Mouse (Mus musculus): Measurements from ENCODE around the gene Kif12. TPM values are rescaled to one million over a fixed set of nuclear protein-coding genes. Genes with fewer than 3 reads are reported as not detected.
A peak's percentile ranks its signal among the peaks of the same experiment; 100 is the strongest.

Kif12 gene
- polyA plus RNA-seq, 1 experiment from 2014 or later = 0.11 TPM

GRCm38 (mm10) chr4:63213907-63214621, 42.1 kb upstream of the Kif12 start, which contains the start of gene Col27a1:
Col27a1 (plus strand) TSS chr4:63214004.
- Histone ChIP-seq H3K36me3 (ENCODE audit: control insufficient read depth, insufficient read depth, low read length) (no peaks in the 10 kb centered on the region), H3K9ac (ENCODE audit: low read depth, low read length) (peak within 1 kb of the TSS; percentile 43), H3K4me1 (ENCODE audit: control insufficient read depth, insufficient read depth, low read length) (peaks cover 24% of the 10 kb centered on the region), H3K9me3 (replicated peaks; ENCODE audit: control insufficient read depth, low read length) (no peaks in the 10 kb centered on the region), H3K27me3 (ENCODE audit: control insufficient read depth, insufficient read depth, low read length) (peaks cover 32% of the 10 kb centered on the region), H3K4me3 (ENCODE audit: low read depth, low read length) (peak within 1 kb of the TSS; percentile 72), H3K27ac (ENCODE audit: low read depth, low read length) (no peak within 1 kb of the TSS), H3K4me2 (peak within 1 kb of the TSS; percentile 99)
- ATAC-seq (replicated peaks; ENCODE audit: insufficient number of reproducible peaks, low FRiP score, low TSS enrichment) = no peak
- WGBS (ENCODE audit: insufficient replicate concordance) = under 1% methylated on average over 61 of the region's 61 CpGs

- H3K27me3 ChIP-seq (ENCODE audit: control insufficient read depth, insufficient read depth, low read length) = no peaks in the 10 kb centered on the region; the same call in 1 of the 2 replicates
- H3K36me3 ChIP-seq (ENCODE audit: control insufficient read depth, insufficient read depth, low read length) = no peaks in the 10 kb centered on the region
- H3K9me3 ChIP-seq (replicated peaks; ENCODE audit: control insufficient read depth, low read length) = no peaks in the 10 kb centered on the region
- no peak overlapping the region for H3K9ac ChIP-seq (ENCODE audit: low read depth, low read length)
- H3K4me2 ChIP-seq = no peak overlapping the region
- H3K4me3 ChIP-seq (ENCODE audit: low read depth, low read length) = no peak overlapping the region
- ATAC-seq (replicated peaks; ENCODE audit: insufficient number of reproducible peaks, low FRiP score, low TSS enrichment) = no peak
- H3K27ac ChIP-seq (ENCODE audit: low read depth, low read length) = no peak overlapping the region
- peaks cover 9% of the 10 kb centered on the region; the same call in 1 of the 2 replicates for H3K4me1 ChIP-seq (ENCODE audit: control insufficient read depth, insufficient read depth, low read length)
- WGBS (ENCODE audit: insufficient replicate concordance) = 57% methylated on average over 7 of the region's 7 CpGs
These were observed 33.7 kb upstream of the Kif12 start for GRCm38 (mm10) chr4:63205583-63205982.

DNA sequence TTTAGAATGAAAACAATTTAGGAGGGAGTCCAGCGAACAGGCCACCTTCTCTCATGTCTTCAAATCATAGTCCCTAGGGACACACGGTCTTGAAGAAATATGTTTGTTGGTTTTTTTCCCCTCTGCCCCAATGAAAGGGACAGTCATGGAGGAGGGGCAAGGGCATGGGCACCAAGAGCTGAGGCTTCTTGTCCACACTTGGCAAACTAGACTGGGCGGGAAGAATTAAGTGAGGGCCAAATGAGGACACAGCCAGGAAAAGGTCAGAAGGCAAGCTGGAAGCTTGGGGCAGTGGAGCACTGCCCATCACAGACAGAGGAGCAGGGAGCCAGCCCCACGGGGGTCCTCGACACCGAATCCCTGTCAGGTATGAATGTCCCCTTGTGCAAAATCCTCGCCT, 31.9 kb upstream of the Kif12 start:
- no peak for ATAC-seq (replicated peaks; ENCODE audit: insufficient number of reproducible peaks, low FRiP score, low TSS enrichment)
- H3K9me3 ChIP-seq (replicated peaks; ENCODE audit: control insufficient read depth, low read length) = no peaks in the 10 kb centered on the region
- no peaks in the 10 kb centered on the region for H3K27me3 ChIP-seq (ENCODE audit: control insufficient read depth, insufficient read depth, low read length)
- H3K36me3 ChIP-seq (ENCODE audit: control insufficient read depth, insufficient read depth, low read length) = no peaks in the 10 kb centered on the region
- H3K4me1 ChIP-seq (ENCODE audit: control insufficient read depth, insufficient read depth, low read length) = peaks cover 9% of the 10 kb centered on the region; the same call in 1 of the 2 replicates
- WGBS (ENCODE audit: insufficient replicate concordance) = 81% methylated on average over 7 of the region's 7 CpGs
- H3K4me3 ChIP-seq (ENCODE audit: low read depth, low read length) = no peak overlapping the region
- no peak overlapping the region for H3K9ac ChIP-seq (ENCODE audit: low read depth, low read length)
- H3K4me2 ChIP-seq = no peak overlapping the region
- H3K27ac ChIP-seq (ENCODE audit: low read depth, low read length) = no peak overlapping the region

DNA sequence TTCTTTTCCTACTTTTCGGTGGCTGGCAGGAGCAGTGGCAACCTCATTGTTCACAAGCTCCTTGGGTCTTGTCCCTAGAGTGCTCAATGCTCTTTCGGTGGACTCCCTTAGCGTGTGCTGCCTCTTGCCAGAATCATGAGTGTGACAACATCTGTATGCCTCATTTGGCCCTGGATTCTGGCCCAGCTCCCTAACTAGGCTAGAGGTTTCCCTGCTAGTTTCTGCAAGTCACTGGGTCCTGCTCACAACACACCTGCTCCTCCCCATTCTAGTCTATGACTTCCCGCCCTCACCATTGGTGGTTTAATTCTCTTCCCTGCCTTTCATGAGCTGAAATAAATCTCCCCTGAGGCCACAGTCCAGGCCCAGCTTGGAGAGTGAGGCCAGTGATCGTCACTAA, 27.4 kb upstream of the Kif12 start:
- Histone ChIP-seq H3K4me1 (ENCODE audit: control insufficient read depth, insufficient read depth, low read length) (no peaks in the 10 kb centered on the region), H3K27ac (ENCODE audit: low read depth, low read length) (no peak overlapping the region), H3K9ac (ENCODE audit: low read depth, low read length) (no peak overlapping the region), H3K4me2 (no peak overlapping the region), H3K27me3 (ENCODE audit: control insufficient read depth, insufficient read depth, low read length) (no peaks in the 10 kb centered on the region), H3K36me3 (ENCODE audit: control insufficient read depth, insufficient read depth, low read length) (no peaks in the 10 kb centered on the region), H3K4me3 (ENCODE audit: low read depth, low read length) (no peak overlapping the region), H3K9me3 (replicated peaks; ENCODE audit: control insufficient read depth, low read length) (no peaks in the 10 kb centered on the region)
- ATAC-seq (replicated peaks; ENCODE audit: insufficient number of reproducible peaks, low FRiP score, low TSS enrichment) = no peak
- 88% methylated on average over 5 of the region's 5 CpGs for WGBS (ENCODE audit: insufficient replicate concordance)

DNA sequence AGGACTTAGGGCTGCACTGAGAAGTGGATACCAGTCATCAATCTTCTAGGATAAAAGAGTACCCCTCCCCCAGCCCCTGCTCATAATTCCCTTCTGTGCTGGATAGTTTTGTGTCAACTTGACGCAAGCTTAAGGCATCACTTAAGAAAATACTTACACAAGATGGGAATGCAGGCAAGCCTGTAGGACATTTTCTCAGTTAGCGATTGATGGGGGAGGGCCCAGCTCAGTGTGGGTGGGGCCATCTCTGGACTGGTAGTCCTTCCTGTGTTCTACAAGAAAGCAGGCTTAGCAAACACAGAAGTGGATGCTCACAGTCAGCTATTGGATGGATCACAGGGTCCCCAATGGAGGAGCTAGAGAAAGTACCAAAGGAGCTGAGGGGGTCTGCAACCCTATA, 22.4 kb upstream of the Kif12 start:
- H3K9ac ChIP-seq (ENCODE audit: low read depth, low read length) = no peak overlapping the region
- WGBS (ENCODE audit: insufficient replicate concordance) = 61% methylated on average over 2 of the region's 2 CpGs
- ATAC-seq (replicated peaks; ENCODE audit: insufficient number of reproducible peaks, low FRiP score, low TSS enrichment) = no peak
- H3K27ac ChIP-seq (ENCODE audit: low read depth, low read length) = no peak overlapping the region
- H3K9me3 ChIP-seq (replicated peaks; ENCODE audit: control insufficient read depth, low read length) = no peaks in the 10 kb centered on the region
- H3K4me2 ChIP-seq = no peak overlapping the region
- H3K36me3 ChIP-seq (ENCODE audit: control insufficient read depth, insufficient read depth, low read length) = no peaks in the 10 kb centered on the region
- H3K4me1 ChIP-seq (ENCODE audit: control insufficient read depth, insufficient read depth, low read length) = no peaks in the 10 kb centered on the region
- no peaks in the 10 kb centered on the region for H3K27me3 ChIP-seq (ENCODE audit: control insufficient read depth, insufficient read depth, low read length)
- H3K4me3 ChIP-seq (ENCODE audit: low read depth, low read length) = no peak overlapping the region

- Histone ChIP-seq H3K4me1 (ENCODE audit: control insufficient read depth, insufficient read depth, low read length) (peaks cover 4% of the 10 kb centered on the region), H3K4me3 (ENCODE audit: low read depth, low read length) (no peak overlapping the region), H3K36me3 (ENCODE audit: control insufficient read depth, insufficient read depth, low read length) (no peaks in the 10 kb centered on the region), H3K9ac (ENCODE audit: low read depth, low read length) (no peak overlapping the region), H3K27ac (ENCODE audit: low read depth, low read length) (no peak overlapping the region), H3K9me3 (replicated peaks; ENCODE audit: control insufficient read depth, low read length) (no peaks in the 10 kb centered on the region), H3K27me3 (ENCODE audit: control insufficient read depth, insufficient read depth, low read length) (no peaks in the 10 kb centered on the region), H3K4me2 (no peak overlapping the region)
- 32% methylated on average over 5 of the region's 5 CpGs for WGBS (ENCODE audit: insufficient replicate concordance)
- no peak for ATAC-seq (replicated peaks; ENCODE audit: insufficient number of reproducible peaks, low FRiP score, low TSS enrichment)
These were observed 19.7 kb upstream of the Kif12 start for GRCm38 (mm10) chr4:63191641-63192040.

DNA sequence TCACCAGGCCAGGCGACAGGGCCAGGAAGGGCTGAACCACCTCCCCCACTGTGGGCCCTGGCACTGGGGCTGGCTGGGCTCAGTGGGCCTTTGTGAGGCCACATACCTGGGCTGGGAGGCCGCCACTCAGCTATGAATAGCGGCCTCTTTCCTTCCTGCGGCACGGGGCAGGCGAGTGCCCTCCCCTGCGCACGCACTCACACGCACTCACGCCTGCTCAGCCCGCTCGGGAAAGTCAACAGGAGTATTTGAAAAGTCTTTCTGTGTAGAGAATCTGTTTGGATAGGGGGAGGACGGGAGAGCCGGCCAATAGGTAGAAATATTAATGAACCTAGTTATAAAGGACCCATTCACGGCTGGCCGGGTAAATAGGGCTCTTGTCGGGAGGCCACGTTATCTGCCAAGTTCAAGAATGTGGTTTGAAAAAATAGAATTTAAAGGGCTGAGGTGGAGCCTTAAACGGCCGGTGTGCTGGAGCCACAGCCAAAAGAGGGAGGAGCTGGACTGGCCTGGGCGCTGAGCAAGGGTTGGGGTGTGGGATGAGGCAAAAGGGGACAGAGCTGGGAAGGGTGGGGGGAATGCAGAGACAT, 14.4 kb upstream of the Kif12 start:
- Histone ChIP-seq H3K27me3 (ENCODE audit: control insufficient read depth, insufficient read depth, low read length) (no peaks in the 10 kb centered on the region), H3K36me3 (ENCODE audit: control insufficient read depth, insufficient read depth, low read length) (no peaks in the 10 kb centered on the region), H3K27ac (ENCODE audit: low read depth, low read length) (0 out of 2 replicates have a peak overlapping the region, but pooled peaks have one; percentile 15), H3K4me1 (ENCODE audit: control insufficient read depth, insufficient read depth, low read length) (peaks cover 15% of the 10 kb centered on the region), H3K9ac (ENCODE audit: low read depth, low read length) (no peak overlapping the region), H3K9me3 (replicated peaks; ENCODE audit: control insufficient read depth, low read length) (no peaks in the 10 kb centered on the region), H3K4me2 (peak overlapping the region; percentile 22), H3K4me3 (ENCODE audit: low read depth, low read length) (no peak overlapping the region)
- 41% methylated on average over 21 of the region's 21 CpGs for WGBS (ENCODE audit: insufficient replicate concordance)
- ATAC-seq (replicated peaks; ENCODE audit: insufficient number of reproducible peaks, low FRiP score, low TSS enrichment) = no peak

- ATAC-seq (replicated peaks; ENCODE audit: insufficient number of reproducible peaks, low FRiP score, low TSS enrichment) = 0 out of 2 replicates have a peak, but pooled peaks have one; percentile 22
- H3K27me3 ChIP-seq (ENCODE audit: control insufficient read depth, insufficient read depth, low read length) = no peaks in the 10 kb centered on the region
- 14% methylated on average over 5 of the region's 5 CpGs for WGBS (ENCODE audit: insufficient replicate concordance)
- no peak overlapping the region for H3K4me3 ChIP-seq (ENCODE audit: low read depth, low read length)
- H3K4me2 ChIP-seq = no peak overlapping the region
- no peaks in the 10 kb centered on the region for H3K9me3 ChIP-seq (replicated peaks; ENCODE audit: control insufficient read depth, low read length)
- H3K36me3 ChIP-seq (ENCODE audit: control insufficient read depth, insufficient read depth, low read length) = no peaks in the 10 kb centered on the region
- H3K27ac ChIP-seq (ENCODE audit: low read depth, low read length) = no peak overlapping the region
- H3K4me1 ChIP-seq (ENCODE audit: control insufficient read depth, insufficient read depth, low read length) = peaks cover 10% of the 10 kb centered on the region
- no peak overlapping the region for H3K9ac ChIP-seq (ENCODE audit: low read depth, low read length)
These were observed 9.6 kb upstream of the Kif12 start for GRCm38 (mm10) chr4:63181556-63181955.
